ENCODE assay signal across 25 mouse cellular contexts in the genomic region with DNA sequence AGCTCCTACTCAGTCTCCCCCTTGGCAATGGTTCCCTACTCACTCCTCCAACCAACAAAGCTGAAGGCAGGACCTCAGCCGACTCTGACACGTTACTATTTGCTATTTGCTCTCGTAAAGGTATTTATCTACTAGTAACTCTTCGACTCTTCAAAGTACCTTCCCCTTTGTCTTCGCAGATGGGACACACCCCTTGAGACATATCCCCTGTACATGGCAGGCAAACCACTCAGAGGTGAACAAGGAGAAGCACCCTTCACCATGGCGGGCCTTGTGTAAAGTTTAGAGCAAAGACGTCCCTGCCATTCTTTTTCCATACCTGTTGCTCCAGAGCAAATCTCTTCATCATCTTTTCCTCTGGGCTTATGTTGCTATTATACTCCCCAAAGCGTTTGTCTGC.
"Had no signal": no experiment of that assay in that cellular context is flagged by ENCODE, and none has a peak within 500 bp of the region (broad histone marks: within the 10 kb centered on the region; RNA-seq: fewer than 3 reads in every experiment).

No protein-coding gene starts in this region.

- H3K4me3 ChIP-seq: heart, embryonic 13.5 days; heart, embryonic 15.5 days; hindbrain, embryonic 13.5 days; hindbrain, embryonic 15.5 days; kidney, embryonic 15.5 days; limb, embryonic 13.5 days; limb, embryonic 15.5 days; liver, embryonic 15.5 days had no signal

- H3K9ac ChIP-seq: forebrain, postnatal 0 days; heart, embryonic 13.5 days; heart, embryonic 15.5 days; hindbrain, embryonic 13.5 days; hindbrain, embryonic 15.5 days; kidney, embryonic 15.5 days; limb, embryonic 13.5 days; limb, embryonic 15.5 days; liver, embryonic 15.5 days had no signal

- H3K9me3 ChIP-seq: heart, embryonic 13.5 days; heart, embryonic 15.5 days; hindbrain, embryonic 13.5 days; hindbrain, embryonic 15.5 days; kidney, embryonic 15.5 days; limb, embryonic 13.5 days; limb, embryonic 15.5 days; liver, embryonic 15.5 days had no signal

- ATAC-seq: forebrain, postnatal 0 days; hindbrain, postnatal 0 days; intestine, embryonic 16.5 days had no signal

- DNase-seq: forebrain, postnatal 0 days; gastrocnemius, postnatal 14 days; gastrocnemius, postnatal 36 days; heart, postnatal 14 days; heart, postnatal 36 days; kidney, adult 11 months; kidney, adult 2 months; kidney, adult 9 months; kidney, postnatal 14 days; kidney, postnatal 36 days; layer of hippocampus, adult 9-11 months; layer of hippocampus, postnatal 36 days; left cerebral cortex, postnatal 4 days had no signal

- H3K4me2 ChIP-seq: heart, embryonic 11.5 days; heart, embryonic 13.5 days; heart, embryonic 15.5 days; hindbrain, embryonic 13.5 days; hindbrain, embryonic 15.5 days; kidney, embryonic 15.5 days; limb, embryonic 13.5 days; limb, embryonic 15.5 days had no signal

- H3K27ac ChIP-seq: heart, embryonic 13.5 days; heart, embryonic 15.5 days; hindbrain, embryonic 13.5 days; hindbrain, embryonic 15.5 days; hindbrain, postnatal 0 days; kidney, embryonic 15.5 days; kidney, postnatal 0 days; limb, embryonic 13.5 days; limb, embryonic 15.5 days; liver, embryonic 15.5 days had no signal

- H3K27me3 ChIP-seq: heart, embryonic 13.5 days; heart, embryonic 15.5 days; hindbrain, embryonic 13.5 days; hindbrain, embryonic 15.5 days; kidney, embryonic 15.5 days; limb, embryonic 13.5 days; limb, embryonic 15.5 days; liver, embryonic 15.5 days had no signal
